Mouse (Mus musculus): ENCODE data around the gene Ifna12.

DNA sequence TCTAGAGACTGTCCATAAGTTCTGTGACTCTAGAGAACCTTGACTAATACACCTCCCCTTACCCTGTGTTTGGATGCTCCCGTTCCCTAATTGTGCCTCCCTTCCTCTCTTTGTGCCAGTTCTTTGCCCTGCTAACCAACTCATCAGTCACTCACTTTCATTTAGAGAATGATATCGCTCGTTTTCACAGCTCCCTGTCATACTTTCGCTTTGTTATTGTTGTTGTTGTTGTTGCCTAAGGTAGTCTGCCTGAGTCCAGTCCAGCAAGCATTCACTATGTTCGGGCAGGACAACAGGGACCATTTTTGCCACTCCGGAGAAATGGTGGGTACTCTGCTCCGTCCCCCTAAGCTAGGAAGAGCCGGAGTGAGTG, 37.5 kb upstream of the Ifna12 start:
- no peak for TF ChIP-seq ZNF384 (IDR thresholded peaks at IDR 0.05; ENCODE audit: low read depth, low read length)
- no peak for TF ChIP-seq CHD2 (IDR thresholded peaks at IDR 0.05; ENCODE audit: low read depth, low read length)
- no peak for TF ChIP-seq HCFC1 (IDR thresholded peaks at IDR 0.05; ENCODE audit: borderline replicate concordance, insufficient read depth, low read length)
- no peak for TF ChIP-seq ZC3H11A (IDR thresholded peaks at IDR 0.05; ENCODE audit: borderline replicate concordance, low read depth, low read length)
- TF ChIP-seq MAFK (IDR thresholded peaks at IDR 0.05; ENCODE audit: insufficient read depth, low read depth, low read length), result no peak
